Mouse (Mus musculus) CD4-positive, CD25-positive, alpha-beta regulatory T cell, adult 2 months (primary cell): Measurements from ENCODE around the gene Pigg.
A peak's percentile ranks its signal among the peaks of the same experiment; 100 is the strongest.
"Not testable (repeated sequence)": the region's sequence is repeated elsewhere in the genome, so short reads cannot be mapped to it uniquely, and the experiment has no call there.

ENCODE experiments used
- DNase-seq: peaks from one replicate; pipeline ENCODE4 v3.0.0-alpha.2; 2012; ENCODE audit warnings: low read depth, low spot score

Pigg gene

DNA sequence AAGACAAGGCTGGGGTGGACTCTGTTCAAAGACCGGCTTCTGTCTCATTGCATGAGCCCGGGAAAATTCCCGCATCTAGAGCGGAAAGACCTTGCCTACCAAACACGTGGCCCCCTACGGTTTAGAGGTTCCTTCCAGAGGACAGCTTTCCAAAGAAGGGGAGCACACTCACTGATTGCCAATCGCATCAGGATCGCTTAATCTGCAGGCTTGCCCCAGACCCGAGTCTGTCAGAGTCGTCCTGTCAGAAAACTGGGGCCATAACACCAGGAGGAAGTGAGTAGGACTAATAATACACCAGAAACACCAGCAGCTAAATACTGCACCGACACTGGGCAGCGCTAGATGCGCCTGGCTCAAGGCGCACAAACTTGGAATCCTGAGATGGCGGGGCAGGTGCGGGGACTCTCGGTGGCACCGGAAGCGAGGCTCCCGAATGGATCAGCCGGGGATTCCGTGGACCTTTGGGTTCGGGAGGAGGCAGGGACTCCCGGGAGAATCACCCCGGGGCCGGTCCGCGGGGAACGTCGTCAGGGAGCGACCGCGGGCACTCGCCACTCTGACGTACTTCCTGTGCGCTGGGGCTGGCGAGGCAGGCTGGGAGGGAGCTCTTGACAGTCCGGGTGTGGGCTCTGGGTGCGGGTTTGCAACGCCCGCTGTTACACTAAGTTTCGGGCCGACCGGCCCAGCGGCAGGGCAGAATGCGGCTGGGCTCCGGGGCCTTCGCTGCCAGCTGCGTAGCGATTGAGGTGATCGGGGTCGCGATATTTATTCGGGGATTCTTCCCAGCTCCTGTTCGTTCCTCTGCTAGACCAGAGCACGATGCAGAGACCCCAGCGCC is at the start of gene Pigg:
Gene Pigg (plus strand): TSS at position 386 of the 841 bp plus-strand sequence.
- DNase-seq = peak; percentile 86

DNA sequence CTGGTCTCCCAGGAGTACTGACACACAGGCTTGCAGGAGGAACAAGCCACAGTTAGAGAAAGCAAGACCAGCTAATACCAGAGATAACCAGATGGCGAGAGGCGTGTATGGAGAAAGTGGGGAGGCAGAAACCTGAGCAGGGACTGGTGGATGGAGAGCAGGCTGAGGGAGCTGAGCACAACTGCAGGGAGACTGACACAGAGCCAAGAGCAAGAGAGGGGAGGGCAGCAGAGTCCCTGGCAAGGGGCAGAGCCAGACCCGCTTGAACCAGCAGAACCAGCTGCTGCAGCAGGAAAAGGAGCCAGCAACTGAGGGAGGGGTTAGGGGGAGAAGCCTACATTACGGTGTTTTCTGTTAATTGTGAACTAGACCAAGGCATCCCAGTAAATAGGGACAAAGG is 49.7 kb upstream of the Pigg start:
- no peak for DNase-seq

DNA sequence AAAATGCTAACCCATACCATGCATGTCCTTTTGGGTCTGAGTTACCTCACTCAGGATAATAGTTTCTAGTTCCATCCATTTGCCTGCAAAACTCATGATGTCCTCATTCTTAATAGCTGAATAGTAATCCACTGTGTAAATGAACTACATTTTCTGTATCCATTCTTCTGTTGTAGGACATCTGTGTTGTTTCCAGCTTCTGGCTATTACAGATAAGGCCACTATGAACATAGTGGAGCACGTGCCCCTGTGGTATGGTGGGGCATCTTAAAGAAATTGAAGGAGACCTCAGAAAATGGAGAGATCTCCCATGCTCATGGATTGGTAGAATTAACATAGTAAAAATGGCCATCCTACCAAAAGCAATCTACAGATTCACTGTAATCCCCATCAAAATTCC is 48.6 kb upstream of the Pigg start:
- DNase-seq = not testable (repeated sequence)

DNA sequence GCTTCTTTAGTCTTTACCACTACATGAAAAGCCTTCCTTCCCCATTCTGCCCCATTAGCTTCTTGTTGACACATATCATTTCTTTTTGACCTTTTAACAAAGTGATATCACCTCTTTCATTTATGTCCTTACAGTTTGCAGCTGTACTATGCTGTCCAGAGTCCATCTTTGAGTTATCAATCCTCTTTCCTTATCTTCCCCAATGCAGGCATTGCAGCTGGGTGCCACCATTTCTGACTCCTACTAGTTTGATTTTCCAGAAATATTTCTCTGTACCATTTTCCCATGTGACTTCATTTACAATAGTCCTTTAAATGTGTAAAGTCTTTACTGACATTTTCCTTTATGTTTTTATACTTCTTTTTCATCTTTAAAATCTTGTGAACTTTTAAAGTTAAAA is 45.4 kb upstream of the Pigg start:
- DNase-seq = no peak

DNA sequence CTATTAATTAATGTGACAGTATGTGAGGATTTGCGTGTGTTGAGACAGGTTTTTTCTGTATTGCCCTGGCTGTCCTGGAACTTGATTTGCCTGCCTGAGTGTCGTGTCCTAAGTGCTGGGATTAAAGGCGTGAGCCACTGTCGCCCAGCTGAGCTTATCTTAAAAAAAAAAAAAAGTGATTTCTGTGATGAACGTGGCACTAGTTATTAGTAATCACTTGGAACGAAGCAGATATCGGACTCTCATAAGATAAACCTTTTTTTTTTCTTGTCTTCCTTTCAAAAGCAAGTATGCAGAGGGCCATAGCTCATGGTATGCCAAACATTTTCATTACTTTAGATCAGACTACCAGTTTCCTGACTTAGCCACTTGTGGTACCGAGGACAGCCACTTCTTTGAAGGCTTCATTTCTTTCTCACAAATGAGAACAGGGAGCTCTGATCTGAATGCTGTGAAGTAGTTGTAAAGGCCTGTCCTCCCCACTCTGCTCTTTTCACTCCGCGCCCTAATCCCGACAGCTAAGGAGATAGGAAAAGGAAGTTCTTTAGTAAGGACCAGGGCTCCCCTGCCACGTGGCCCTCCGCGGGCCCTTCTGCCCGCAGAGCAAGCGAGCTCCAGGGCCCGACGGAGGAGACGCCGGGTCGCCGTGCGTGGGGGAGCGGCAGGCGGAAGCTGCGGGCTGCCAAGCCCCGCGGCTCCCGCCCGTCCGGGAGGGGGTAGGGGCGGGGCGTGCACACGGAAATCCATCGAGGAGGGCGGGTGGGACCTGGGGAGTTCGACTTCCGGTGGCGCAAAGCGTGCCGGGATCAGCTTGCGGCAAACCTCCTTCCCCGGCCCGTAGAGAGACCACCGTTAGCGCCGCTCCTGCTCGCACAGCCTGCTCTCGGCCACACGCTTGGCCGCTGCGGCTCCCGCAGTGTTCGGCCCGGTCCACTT is 44.0 kb upstream of the Pigg start, which contains the start of gene Dr1:
Gene Dr1 (plus strand): TSS at position 771 of the 936 bp plus-strand sequence.
- peak; percentile 95 for DNase-seq

DNA sequence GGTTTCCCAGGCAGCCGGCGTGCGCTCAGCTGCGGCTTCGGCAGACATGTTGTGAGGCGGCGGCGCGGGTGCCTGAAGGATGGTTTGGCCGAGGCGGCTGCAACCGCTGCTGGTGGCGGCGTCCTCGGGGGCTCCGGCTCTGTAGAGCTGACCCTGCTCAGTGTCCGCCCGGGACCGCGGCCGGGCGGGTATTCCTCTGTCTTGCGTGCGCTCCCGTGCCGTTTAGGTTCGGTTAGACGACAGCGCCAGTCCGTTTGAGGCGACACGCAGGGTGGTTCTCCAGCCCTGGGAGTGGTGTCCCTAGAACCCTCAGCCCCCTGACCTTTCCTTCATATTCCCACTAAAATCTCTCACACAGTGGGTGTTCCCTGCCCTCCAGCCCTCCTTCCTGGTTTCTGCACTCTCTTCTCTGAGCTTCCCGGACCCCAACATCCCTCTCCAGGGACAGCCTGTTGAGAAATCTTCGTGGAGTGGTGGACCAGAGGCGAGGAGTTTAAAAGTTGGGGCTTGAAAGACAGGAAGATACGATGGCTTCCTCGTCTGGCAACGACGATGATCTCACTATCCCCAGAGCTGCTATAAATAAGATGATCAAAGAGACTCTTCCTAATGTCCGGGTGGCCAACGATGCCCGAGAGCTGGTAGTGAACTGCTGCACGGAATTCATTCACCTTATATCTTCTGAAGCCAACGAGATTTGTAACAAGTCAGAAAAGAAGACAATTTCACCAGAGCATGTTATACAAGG is 43.2 kb upstream of the Pigg start:
- DNase-seq = peak; percentile 22

DNA sequence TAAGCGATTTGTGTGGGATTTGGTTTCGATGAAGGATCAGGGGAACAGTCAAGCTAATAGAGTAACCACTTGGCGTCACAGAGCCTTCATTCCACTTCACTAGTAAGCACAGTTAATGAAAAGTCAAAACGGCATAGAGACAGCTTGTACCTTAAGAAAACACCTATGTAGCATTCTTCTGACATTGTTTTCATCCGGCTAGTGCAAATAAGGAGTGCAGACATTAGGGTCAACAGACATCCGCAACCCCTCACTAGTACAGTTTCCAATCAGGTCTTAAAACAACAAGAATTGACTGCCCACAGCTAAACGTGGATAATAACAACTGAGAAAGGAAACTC is 42.6 kb upstream of the Pigg start:
- DNase-seq = peak; percentile 14

DNA sequence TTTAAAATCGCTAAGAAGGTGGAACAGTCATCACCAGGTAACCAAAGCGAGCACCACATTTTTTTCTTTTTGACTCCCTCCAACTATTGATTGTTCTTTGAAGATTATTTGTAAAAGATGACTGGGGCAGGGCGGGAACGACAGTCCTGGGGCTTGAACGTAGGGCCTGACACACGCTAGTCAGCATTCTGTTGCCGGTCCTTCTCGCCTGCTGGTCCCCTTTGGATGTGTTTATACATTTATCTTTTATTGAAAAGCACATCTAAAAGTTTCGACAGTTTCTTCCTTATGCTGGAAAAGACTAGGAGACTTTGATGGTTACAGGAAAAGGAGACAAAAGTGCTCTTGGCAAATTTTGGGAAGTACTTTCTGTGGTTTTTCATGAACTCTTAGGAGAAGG is 42.0 kb upstream of the Pigg start:
- peak; percentile 14 for DNase-seq

DNA sequence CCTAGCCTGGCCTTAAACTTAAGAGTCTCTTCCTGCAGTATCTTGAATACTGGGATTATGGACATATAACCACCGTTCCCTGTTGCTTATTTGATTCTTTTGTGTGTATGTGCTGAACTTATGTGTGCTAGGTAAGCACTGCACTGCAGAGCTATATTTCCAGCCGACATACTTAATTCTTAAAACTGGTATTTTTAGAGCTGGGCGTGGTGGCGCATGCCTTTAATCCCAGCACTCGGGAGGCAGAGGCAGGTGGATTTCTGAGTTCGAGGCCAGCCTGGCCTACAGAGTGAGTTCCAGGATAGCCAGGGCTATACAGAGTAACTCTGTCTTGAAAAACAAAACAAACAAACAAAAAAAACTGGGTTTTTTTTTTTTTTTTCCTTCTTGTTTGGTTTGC is 41.1 kb upstream of the Pigg start:
- DNase-seq = not testable (repeated sequence)

DNA sequence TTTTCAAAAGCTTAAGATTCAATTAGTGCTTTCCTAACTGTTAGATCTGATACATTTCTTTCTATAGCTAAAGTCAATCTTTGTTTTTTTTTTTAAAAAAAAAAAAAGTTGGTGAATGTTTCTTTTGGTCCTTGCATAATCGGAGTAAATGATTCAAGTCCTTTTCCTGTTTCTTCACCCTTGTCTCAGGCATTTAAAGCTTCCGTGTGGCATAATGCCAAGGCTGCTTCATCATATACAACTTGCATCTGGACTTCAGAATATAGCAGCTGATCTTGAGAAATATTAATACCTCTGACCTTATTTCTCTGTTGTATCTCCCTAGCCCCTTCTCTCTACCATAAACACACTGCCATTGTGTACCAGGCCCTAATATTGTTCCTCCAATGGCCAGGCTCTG is 25.5 kb upstream of the Pigg start:
- no peak for DNase-seq

DNA sequence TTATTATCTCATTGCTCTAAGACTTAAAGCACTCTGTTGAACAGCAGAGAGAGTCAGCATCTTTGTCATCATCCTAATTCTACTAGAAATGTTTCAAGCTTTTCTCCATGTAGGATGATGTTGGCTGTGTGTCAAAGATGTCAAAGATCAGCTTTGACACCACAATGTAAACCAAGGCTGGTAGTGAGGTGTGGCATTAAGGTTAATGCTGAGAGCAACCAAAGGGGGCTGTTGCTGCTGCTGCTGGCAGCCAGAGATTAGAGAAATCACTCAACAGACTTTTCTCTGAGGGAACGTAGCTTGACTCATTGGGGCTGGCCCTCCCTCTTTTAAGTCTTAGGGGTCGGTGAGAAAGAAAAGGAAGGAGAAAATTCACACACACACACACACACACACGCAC is 10.8 kb upstream of the Pigg start:
- no peak for DNase-seq

DNA sequence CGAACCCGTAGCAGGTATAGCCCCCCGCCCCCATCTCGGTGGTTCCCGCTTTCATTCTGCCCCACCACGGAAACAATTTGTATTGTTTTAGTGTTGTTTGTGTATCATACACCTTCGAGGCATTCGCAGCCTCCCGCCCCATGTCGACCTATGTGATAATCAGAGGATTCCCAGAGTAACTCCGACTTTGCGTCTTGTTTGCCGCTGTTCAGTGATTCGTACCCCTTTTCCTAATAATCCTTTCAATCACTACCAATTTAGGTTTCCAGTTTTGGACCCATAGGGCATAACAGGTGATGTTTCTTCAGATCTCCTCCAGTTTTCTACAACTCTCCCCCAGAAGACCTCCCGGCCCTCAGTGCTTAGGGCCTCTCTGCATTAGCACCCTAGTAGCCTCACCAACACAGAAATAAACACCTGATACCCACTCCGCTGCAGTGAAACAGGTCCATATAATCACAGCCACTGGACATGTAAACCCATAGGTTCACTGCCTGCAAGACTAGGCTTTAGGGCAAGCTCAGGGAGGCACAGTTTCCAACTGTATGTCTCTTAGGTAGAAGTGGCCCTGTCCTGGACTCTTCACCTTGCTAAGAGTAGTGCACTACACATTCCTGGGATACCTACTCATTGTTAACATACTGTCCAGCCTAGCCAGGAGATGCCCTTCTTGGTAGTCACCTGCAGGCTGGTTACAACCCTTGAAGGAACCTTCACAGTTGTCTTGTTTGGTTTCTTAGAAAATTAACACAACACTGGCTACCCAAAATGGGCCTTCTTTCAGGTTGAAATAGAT is 854 bp downstream of the Pigg start:
- peak; percentile 2 for DNase-seq

DNA sequence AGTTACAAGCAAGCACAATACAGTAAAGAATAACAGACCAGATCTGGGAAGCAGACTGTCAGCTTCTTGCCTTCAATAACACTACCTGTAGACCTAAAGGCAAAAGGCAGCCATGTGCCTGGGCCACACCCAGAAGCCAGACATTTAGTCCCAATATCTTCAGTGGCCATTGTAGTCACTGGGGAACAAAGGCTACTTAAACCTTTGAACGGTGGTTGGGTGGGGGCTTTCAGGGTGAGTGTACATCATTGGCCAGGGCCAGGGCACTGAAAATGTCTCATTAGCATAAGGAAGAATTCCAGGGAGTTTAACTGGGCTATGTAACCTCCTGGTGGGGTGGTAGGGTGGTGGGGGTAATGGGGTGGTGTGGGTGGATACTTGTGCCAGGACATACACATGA is 18.6 kb downstream of the Pigg start:
- no peak for DNase-seq

DNA sequence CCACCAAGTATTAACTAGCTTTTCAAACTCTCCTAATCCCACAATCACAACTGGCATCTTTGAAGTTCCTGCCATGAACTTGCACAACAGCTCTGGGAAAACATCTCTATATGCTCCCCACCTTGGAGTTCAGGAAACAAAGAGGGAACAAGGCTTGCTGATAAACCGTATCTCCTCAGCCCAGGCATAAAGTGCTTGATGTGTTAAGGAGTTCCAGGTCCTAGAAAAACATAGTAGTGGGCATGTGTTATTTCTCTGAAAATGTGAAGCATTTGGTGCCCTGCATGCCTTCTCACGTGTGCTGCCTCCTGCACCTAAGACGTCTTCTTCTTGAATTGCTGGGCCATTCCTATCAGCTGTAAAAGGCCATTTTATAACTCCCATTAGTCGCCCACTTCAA is 25.0 kb downstream of the Pigg start:
- DNase-seq = no peak

DNA sequence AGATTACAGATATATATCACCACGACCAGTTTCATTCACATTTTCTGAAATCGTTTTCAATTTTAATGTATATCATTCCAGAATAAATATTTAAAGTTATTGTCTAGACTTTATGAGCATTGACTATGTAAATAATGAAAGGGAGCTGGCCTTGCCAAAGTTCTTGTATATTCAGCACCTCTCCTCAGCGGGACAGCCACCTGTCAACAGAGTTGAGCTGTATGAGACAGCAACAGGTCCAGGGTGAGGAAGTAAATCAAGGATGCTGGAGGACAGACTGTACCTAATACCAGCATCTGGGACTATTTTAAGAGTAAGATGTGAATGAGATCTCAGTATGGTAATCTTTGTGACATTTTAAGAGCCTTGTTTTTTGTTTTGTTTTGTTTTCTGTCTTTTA is 25.6 kb downstream of the Pigg start:
- DNase-seq = no peak

DNA sequence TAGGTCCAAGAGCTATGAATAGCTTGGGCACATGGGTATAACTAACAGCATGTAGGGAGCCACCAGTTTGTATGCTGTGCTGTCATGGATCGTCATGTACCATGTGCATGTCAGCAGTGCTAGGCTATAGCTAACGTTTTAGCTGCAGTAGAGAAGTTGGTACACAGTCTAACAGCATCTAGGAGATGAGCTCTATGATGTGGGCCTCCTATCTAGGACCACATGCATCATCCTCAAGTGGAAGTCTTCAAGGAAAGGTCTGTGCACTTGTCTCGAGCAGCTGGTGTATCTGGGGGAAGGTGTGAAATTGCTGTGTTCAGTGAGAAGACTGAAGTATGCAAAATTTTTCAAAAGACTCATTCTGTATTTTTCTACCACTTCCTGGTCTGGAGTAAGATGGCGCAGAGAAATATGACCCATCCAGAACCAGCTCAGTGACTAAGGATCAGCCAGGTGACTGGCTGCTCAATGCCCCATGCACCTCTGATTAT is 31.3 kb downstream of the Pigg start:
- DNase-seq = no peak

DNA sequence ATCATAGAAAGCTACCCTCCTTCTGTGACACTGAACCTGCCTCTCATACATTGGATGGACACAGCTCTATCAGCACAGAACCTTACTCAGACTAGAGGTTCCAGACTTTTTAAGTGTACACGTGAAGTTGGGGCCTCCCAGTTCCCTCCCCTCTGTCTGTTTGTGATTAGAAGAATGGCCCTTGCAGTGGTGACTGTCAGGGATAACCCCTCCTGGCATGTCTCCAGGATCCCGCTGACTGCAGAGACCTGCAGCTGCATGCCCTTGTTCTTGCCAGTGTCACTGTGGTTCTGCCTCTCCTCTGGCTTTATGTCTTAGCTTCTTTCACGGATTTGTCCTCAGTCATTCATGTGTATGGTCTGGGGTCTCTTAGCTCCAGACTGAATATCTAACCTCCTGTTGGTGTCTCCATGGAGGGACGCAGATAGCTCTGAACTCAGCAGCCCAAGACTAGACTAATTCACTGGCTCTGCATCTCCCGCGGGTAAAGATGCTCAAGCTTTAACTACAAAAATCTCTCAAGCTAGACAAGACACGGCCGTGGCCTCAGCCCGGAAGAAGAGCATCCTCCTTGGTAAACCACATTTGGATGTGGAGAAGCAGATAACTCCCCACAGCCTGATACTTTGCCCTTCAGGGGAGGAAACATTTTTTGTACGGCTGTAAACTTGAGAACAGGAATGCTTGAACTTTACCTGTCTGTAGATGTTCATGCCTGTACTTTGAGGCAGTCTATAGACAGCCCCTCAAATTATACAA is 33.1 kb downstream of the Pigg start:
- DNase-seq = no peak

DNA sequence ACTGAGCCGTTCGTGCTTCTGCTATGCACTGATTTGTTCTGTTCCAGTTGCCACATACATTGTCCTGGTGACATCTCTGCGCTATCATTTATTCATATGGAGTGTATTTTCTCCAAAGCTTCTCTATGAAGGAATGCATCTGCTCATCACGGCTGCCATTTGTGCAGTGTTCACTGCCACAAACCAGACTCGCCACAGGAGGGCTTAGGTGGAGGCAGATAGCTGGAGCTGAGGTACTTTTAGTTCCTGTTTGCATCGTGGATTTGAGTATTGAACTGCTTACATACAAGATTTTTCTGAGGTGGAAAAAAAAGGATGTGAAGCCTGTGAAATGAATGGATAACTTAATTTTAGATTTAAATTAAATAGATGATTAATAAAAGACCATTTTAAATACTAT is 35.4 kb downstream of the Pigg start:
- no peak for DNase-seq

DNA sequence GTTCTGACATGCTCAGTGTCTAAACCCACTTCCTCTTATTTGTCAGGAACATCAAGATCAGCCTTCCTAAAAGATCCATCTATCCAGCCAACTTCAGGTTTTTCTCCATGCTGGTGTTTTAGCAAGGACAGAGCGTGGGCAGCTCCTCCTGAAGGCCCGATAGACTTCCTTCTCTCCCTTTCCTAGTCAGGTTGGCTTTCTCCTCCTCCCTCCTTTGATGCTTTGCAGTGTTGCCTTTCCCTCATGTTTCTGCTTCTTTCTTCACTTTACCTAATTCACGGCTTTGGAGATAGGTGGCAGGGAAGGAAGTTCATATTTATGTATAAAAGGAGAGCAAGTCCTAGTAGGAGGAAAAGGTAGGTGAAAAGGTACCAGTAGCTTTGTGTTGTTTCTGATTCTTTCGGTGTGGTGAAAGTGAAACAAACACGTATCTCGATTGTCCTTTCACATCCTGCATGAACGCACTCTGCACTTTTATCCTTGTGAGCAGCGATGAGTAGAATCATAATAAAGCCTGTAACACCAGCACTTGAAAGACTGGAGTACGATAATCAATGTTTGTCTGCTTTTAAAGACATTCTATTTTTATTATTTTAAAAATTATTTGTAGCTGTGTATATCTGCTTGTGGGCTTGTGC is 37.2 kb downstream of the Pigg start:
- DNase-seq = peak; percentile 20

DNA sequence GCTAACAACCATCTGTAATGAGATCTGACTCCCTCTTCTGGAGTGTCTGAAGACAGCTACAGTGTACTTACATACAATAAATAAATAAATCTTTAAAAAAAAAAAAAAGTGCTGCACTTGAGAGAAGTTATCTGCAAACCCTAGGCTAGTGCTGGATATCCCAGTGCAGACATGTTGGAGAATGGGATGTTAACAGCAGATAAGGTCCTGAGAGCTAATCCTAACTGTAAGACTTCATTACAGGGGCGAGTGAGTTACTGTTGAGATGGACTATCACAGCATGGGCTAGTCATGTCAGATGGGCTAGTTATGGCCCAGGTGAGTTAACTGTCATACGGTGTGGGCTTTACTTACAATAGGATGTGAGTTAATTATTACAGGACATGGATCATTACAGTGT is 41.6 kb downstream of the Pigg start:
- DNase-seq = no peak
